ENCODE assay signal across 9 mouse cellular contexts in genomic region chr11:85469526-85469925, GRCm38 (mm10).
DNase-seq lines count a peak whose midpoint lies in the region; ATAC-seq and TF ChIP-seq lines count a peak whose summit lies in the region.
"Had no signal": no experiment of that assay in that cellular context is flagged by ENCODE, and none has a peak within 500 bp of the region (broad histone marks: within the 10 kb centered on the region; RNA-seq: fewer than 3 reads in every experiment).

No protein-coding gene starts in this region.

- H3K4me3 ChIP-seq in cerebellum, adult 2 months (replicated peaks; ENCODE audit: insufficient read depth, low read depth, low read length): no peak overlapping the region
- no peak overlapping the region for H3K4me3 ChIP-seq in left cerebral cortex, adult 2 months
- H3K4me3 ChIP-seq in CH12.LX (replicated peaks in 1 of 3; ENCODE audit: low read depth in 2 of 3, low read length in 2 of 3, poor library complexity in 1 of 3): no peak overlapping the region
- no peak overlapping the region for H3K4me3 ChIP-seq in embryonic facial prominence, embryonic 11.5 days (ENCODE audit: low read depth, low read length)
- H3K4me3 ChIP-seq in lung, postnatal 0 days (ENCODE audit: low read depth, low read length): no peak overlapping the region
- no peak overlapping the region for H3K4me3 ChIP-seq in forebrain, embryonic 15.5 days
- H3K4me3 ChIP-seq: limb, embryonic 15.5 days had no signal

- TF ChIP-seq POLR2A in cerebellum, adult 2 months (IDR thresholded peaks at IDR 0.05; ENCODE audit: borderline replicate concordance, insufficient read depth, low read length): no peak
- no peak for TF ChIP-seq POLR2A in CH12.LX (IDR thresholded peaks at IDR 0.05; ENCODE audit: low read depth, low read length)

- WGBS in cerebellum, adult 2 months: 80% methylated on average over 1 of the region's 1 CpGs
- 61% methylated on average over 1 of the region's 1 CpGs for WGBS in embryonic facial prominence, embryonic 11.5 days
- 36% methylated on average over 1 of the region's 1 CpGs for WGBS in lung, postnatal 0 days
- 75% methylated on average over 1 of the region's 1 CpGs for WGBS in forebrain, embryonic 15.5 days

- H3K79me2 ChIP-seq in CH12.LX (replicated peaks; ENCODE audit: control insufficient read depth, extremely low read depth, insufficient read depth, poor library complexity, severe bottlenecking): no peaks in the 10 kb centered on the region

- H3K9me3 ChIP-seq in CH12.LX (replicated peaks; ENCODE audit: low read length): no peaks in the 10 kb centered on the region
- no peaks in the 10 kb centered on the region for H3K9me3 ChIP-seq in embryonic facial prominence, embryonic 11.5 days (replicated peaks; ENCODE audit: control insufficient read depth, low read length)
- H3K9me3 ChIP-seq in lung, postnatal 0 days (ENCODE audit: low read length): no peaks in the 10 kb centered on the region
- H3K9me3 ChIP-seq in forebrain, embryonic 15.5 days: no peaks in the 10 kb centered on the region
- H3K9me3 ChIP-seq: limb, embryonic 15.5 days had no signal

- H3K36me3 ChIP-seq in CH12.LX (replicated peaks in 1 of 2; ENCODE audit: control insufficient read depth in 1 of 2, insufficient read depth in 1 of 2, low read length in 1 of 2): no peaks in the 10 kb centered on the region
- H3K36me3 ChIP-seq in embryonic facial prominence, embryonic 11.5 days (replicated peaks; ENCODE audit: control insufficient read depth, insufficient read depth, low read depth, low read length): no peaks in the 10 kb centered on the region
- H3K36me3 ChIP-seq in lung, postnatal 0 days (ENCODE audit: insufficient read depth, low read length): no peaks in the 10 kb centered on the region
- H3K36me3 ChIP-seq in forebrain, embryonic 15.5 days: no peaks in the 10 kb centered on the region
- H3K36me3 ChIP-seq: limb, embryonic 15.5 days had no signal

- H3K27me3 ChIP-seq in cerebellum, adult 2 months (ENCODE audit: control insufficient read depth, insufficient read depth, low read length): no peaks in the 10 kb centered on the region
- no peaks in the 10 kb centered on the region for H3K27me3 ChIP-seq in CH12.LX (replicated peaks)
- H3K27me3 ChIP-seq in embryonic facial prominence, embryonic 11.5 days (ENCODE audit: control insufficient read depth, insufficient read depth, low read length): no peaks in the 10 kb centered on the region
- no peaks in the 10 kb centered on the region for H3K27me3 ChIP-seq in lung, postnatal 0 days (replicated peaks; ENCODE audit: insufficient read depth, low read length)
- 0 out of 2 replicates have a peak, but pooled peaks cover 5% of the 10 kb centered on the region for H3K27me3 ChIP-seq in forebrain, embryonic 15.5 days
- H3K27me3 ChIP-seq: limb, embryonic 15.5 days had no signal

- intact Hi-C loops in left cerebral cortex, adult 2 months (cut with DNase I): loop anchor here (5.0 kb wide), 3 partner anchors 87 to 598 kb away; no protein-coding TSS in a partner anchor
- intact Hi-C loops in left cerebral cortex, postnatal 4 days (cut with DNase I): loop anchor here (10.0 kb wide), 1 partner anchor 505 kb away; no protein-coding TSS in a partner anchor

- H3K27ac ChIP-seq in cerebellum, adult 2 months (ENCODE audit: insufficient read depth, low read length): no peak overlapping the region
- no peak overlapping the region for H3K27ac ChIP-seq in left cerebral cortex, adult 2 months
- no peak overlapping the region for H3K27ac ChIP-seq in CH12.LX (ENCODE audit: insufficient read depth, low read depth)
- H3K27ac ChIP-seq in embryonic facial prominence, embryonic 11.5 days (replicated peaks; ENCODE audit: low read depth, low read length): no peak overlapping the region
- H3K27ac ChIP-seq in lung, postnatal 0 days (ENCODE audit: low read length): no peak overlapping the region
- H3K27ac ChIP-seq in forebrain, embryonic 15.5 days (replicated peaks): no peak overlapping the region
- H3K27ac ChIP-seq: limb, embryonic 15.5 days had no signal

- no peak overlapping the region for H3K9ac ChIP-seq in CH12.LX (ENCODE audit: insufficient read depth, low read depth)
- no peak overlapping the region for H3K9ac ChIP-seq in embryonic facial prominence, embryonic 11.5 days (replicated peaks; ENCODE audit: low read length)
- no peak overlapping the region for H3K9ac ChIP-seq in lung, postnatal 0 days (replicated peaks; ENCODE audit: low read depth)
- no peak overlapping the region for H3K9ac ChIP-seq in forebrain, embryonic 15.5 days (replicated peaks)
- H3K9ac ChIP-seq: limb, embryonic 15.5 days had no signal

- in situ Hi-C loops in CH12.LX (cut with MboI; ENCODE audit: low pct_ligation_motif_present, low pct_unique_long_range_greater_than_20kb, low sequenced_read_pairs): loop anchor here (10.0 kb wide), 1 partner anchor 85 kb away; no protein-coding TSS in a partner anchor

- TF ChIP-seq EP300 in CH12.LX (IDR thresholded peaks at IDR 0.05; ENCODE audit: low read length): no peak
- TF ChIP-seq EP300 in lung, postnatal 0 days (IDR thresholded peaks at IDR 0.05): peak; percentile 49; the same call in 1 of the 2 replicates

- dilution Hi-C loops in CH12.LX (cut with MboI; ENCODE audit: extremely low pct_ligation_motif_present, extremely low pct_unique_long_range_greater_than_20kb, low sequenced_read_pairs): no loop called here

- peak in 1 of 2 experiments; percentile 37 for DNase-seq in cerebellum, adult 2 months
- no peak for DNase-seq in cerebellum, adult 11 months
- peak; percentile 29 to 32 for DNase-seq in left cerebral cortex, adult 2 months (ENCODE audit: extremely low spot score in 1 of 2, low spot score in 2 of 2)
- no peak for DNase-seq in left cerebral cortex, postnatal 4 days
- peak; percentile 45 for DNase-seq in CH12.LX (ENCODE audit: extremely low read depth)
- peak; percentile 76 for DNase-seq in embryonic facial prominence, embryonic 11.5 days (ENCODE audit: low spot score)
- DNase-seq in lung, postnatal 0 days (ENCODE audit: low spot score): peak; percentile 71

- H3K4me1 ChIP-seq in cerebellum, adult 2 months (ENCODE audit: control insufficient read depth, insufficient read depth, low read length): 0 out of 2 replicates have a peak, but pooled peaks cover 3% of the 10 kb centered on the region
- no peaks in the 10 kb centered on the region; a peak in 1 of 4 replicates for H3K4me1 ChIP-seq in CH12.LX (ENCODE audit: control insufficient read depth in 1 of 2, insufficient read depth in 2 of 2)
- H3K4me1 ChIP-seq in embryonic facial prominence, embryonic 11.5 days (ENCODE audit: control insufficient read depth, insufficient read depth, low read length): no peaks in the 10 kb centered on the region
- no peaks in the 10 kb centered on the region for H3K4me1 ChIP-seq in lung, postnatal 0 days (ENCODE audit: insufficient read depth, low read depth, low read length)
- 0 out of 2 replicates have a peak, but pooled peaks cover 5% of the 10 kb centered on the region for H3K4me1 ChIP-seq in forebrain, embryonic 15.5 days
- H3K4me1 ChIP-seq: limb, embryonic 15.5 days had no signal

- TF ChIP-seq CTCF in cerebellum, adult 2 months (IDR thresholded peaks at IDR 0.05; ENCODE audit: borderline replicate concordance, insufficient read depth, low read depth, low read length): peak; percentile 36; the same call in 1 of the 2 replicates
- TF ChIP-seq CTCF in left cerebral cortex, adult 2 months (IDR thresholded peaks at IDR 0.05): peak; percentile 82
- peak; percentile 38 to 87; a peak in 3 of 4 replicates for TF ChIP-seq CTCF in CH12.LX (conservative IDR thresholded peaks at IDR 0.05 in 1 of 2, IDR thresholded peaks at IDR 0.05 in 1 of 2; ENCODE audit: low read depth in 2 of 2, low read length in 2 of 2)
- TF ChIP-seq CTCF in lung, postnatal 0 days (IDR thresholded peaks at IDR 0.05): peak; percentile 75

- TF ChIP-seq RAD21 in CH12.LX (IDR thresholded peaks at IDR 0.05; ENCODE audit: low read depth, low read length): peak; percentile 83

- H3K4me2 ChIP-seq in CH12.LX (ENCODE audit: insufficient read depth, low read depth, poor library complexity, severe bottlenecking): no peak overlapping the region
- H3K4me2 ChIP-seq in embryonic facial prominence, embryonic 11.5 days (ENCODE audit: low read depth, low read length): no peak overlapping the region
- no peak overlapping the region for H3K4me2 ChIP-seq in lung, postnatal 0 days (replicated peaks; ENCODE audit: low read depth, low read length)
- no peak overlapping the region for H3K4me2 ChIP-seq in forebrain, embryonic 15.5 days (replicated peaks)
- H3K4me2 ChIP-seq: limb, embryonic 15.5 days had no signal

- ATAC-seq in embryonic facial prominence, embryonic 11.5 days (replicated peaks; ENCODE audit: insufficient number of reproducible peaks, low FRiP score, low TSS enrichment, low read depth): no peak
- ATAC-seq in lung, postnatal 0 days: no peak
- ATAC-seq in forebrain, embryonic 15.5 days (replicated peaks): no peak

TF ChIP-seq in CH12.LX, 34 proteins besides CTCF, POLR2A, EP300 and RAD21:
- TF ChIP-seq SMC3 (IDR thresholded peaks at IDR 0.05; ENCODE audit: low read depth, low read length) (peak; percentile 67), ZMIZ1 (IDR thresholded peaks at IDR 0.05; ENCODE audit: low read depth, low read length) (no peak), JUND (conservative IDR thresholded peaks at IDR 0.05; ENCODE audit: low read depth, low read length) (0 out of 2 replicates have a peak, but pooled peaks have one; percentile 9), ZC3H11A (IDR thresholded peaks at IDR 0.05; ENCODE audit: low read depth, low read length) (peak; percentile 32; the same call in 1 of the 2 replicates)

Comparison
In these comparisons a context has a peak if more than half of its experiments do, and no peak if none do; other contexts are left out.
1. DNase-seq: peak in left cerebral cortex, adult 2 months (2 of 2), CH12.LX (single experiment), embryonic facial prominence, embryonic 11.5 days (single experiment) and lung, postnatal 0 days (single experiment); none in cerebellum, adult 11 months (single experiment) and left cerebral cortex, postnatal 4 days (single experiment).
2. Peak in every context shown above with its lines, with median percentiles within 50 percentile points of each other: CTCF ChIP-seq.